Mouse (Mus musculus) lung, postnatal 0 days (tissue): Measurements from ENCODE around the gene Ccl22. TPM values are rescaled to one million over a fixed set of nuclear protein-coding genes. Genes with fewer than 3 reads are reported as not detected.

Experiments
- ATAC-seq: fragments of 200-750 bp; cut with Nextera tagmentation; 2 replicates; pipeline ENCODE4 v1.8.0; 2017; ENCODE audit warnings: moderate library complexity
- DNase-seq: peaks from one replicate; pipeline ENCODE4 v3.0.0-alpha.2; 2016; ENCODE audit warnings: low spot score
- H3K27ac ChIP-seq: fragments of 300-500 bp; sonication (generic); 2 replicates; pipeline ENCODE4 v1.5.1; 2014; ENCODE audit warnings: antibody characterized with exemption, mild to moderate bottlenecking, low read length, mixed read lengths
- H3K27me3 ChIP-seq: fragments of 300-500 bp; sonication (generic); replicated peaks from 2 replicates; pipeline ENCODE4 v1.6.1; 2014; ENCODE audit warnings: low read length, mixed read lengths; ENCODE audit not compliant: insufficient read depth
- H3K36me3 ChIP-seq: fragments of 300-500 bp; sonication (generic); 2 replicates; pipeline ENCODE4 v1.6.1; 2014; ENCODE audit warnings: low read length, mixed read lengths; ENCODE audit not compliant: insufficient read depth
- H3K4me1 ChIP-seq: fragments of 300-500 bp; sonication (generic); 2 replicates; pipeline ENCODE4 v1.6.1; 2014; ENCODE audit warnings: antibody characterized with exemption, low read depth, low read length, mixed read lengths; ENCODE audit not compliant: insufficient read depth
- H3K4me2 ChIP-seq: fragments of 300-500 bp; sonication (generic); replicated peaks from 2 replicates; pipeline ENCODE4 v1.6.1; 2014; ENCODE audit warnings: low read depth, mild to moderate bottlenecking, low read length, moderate library complexity, mixed read lengths
- H3K4me3 ChIP-seq: fragments of 300-500 bp; sonication (generic); 2 replicates; pipeline ENCODE4 v1.5.1; 2014; ENCODE audit warnings: low read depth, low read length
- H3K9ac ChIP-seq: fragments of 300-500 bp; sonication (generic); replicated peaks from 2 replicates; pipeline ENCODE4 v1.6.1; 2014; ENCODE audit warnings: low read depth, mild to moderate bottlenecking
- H3K9me3 ChIP-seq: fragments of 300-500 bp; sonication (generic); 2 replicates; pipeline ENCODE4 v1.6.1; 2016; ENCODE audit warnings: low read length, mixed read lengths
- CTCF ChIP-seq: IDR thresholded peaks from 2 replicates; pipeline ENCODE4 v1.5.1; 2016; ENCODE audit warnings: antibody characterized with exemption, mild to moderate bottlenecking
- EP300 ChIP-seq: IDR thresholded peaks from 2 replicates; pipeline ENCODE4 v1.6.1; 2016; ENCODE audit warnings: antibody characterized with exemption, mild to moderate bottlenecking, control low read depth
- WGBS: fragments of 180-500 bp; shearing (Covaris S2); extraction: QIAGEN DNeasy Blood & Tissue Kit; methylation state at CpG from one replicate; pipeline ENCODE4 v1.1.7; 2014; 5-methylcytosine and 5-hydroxymethylcytosine counted together
- polyA plus RNA-seq: library from polyadenylated mRNA; unstranded; fragments of >200 nt; fragmentation: Nextera tagmentation; extraction: Ambion mirVana; gene quantifications from 2 replicates; pipeline ENCODE4 v1.2.1, GENCODE M21; 2015

The Ccl22 gene
- polyA plus RNA-seq, 1 experiment from 2014 or later = 0.45 TPM

GRCm38 (mm10) chr8:94794782-94795181 lies 49.4 kb downstream of the Ccl22 start:
- WGBS = 93% methylated on average over 2 of the region's 2 CpGs
- no peaks in the 10 kb centered on the region for H3K9me3 ChIP-seq

GRCm38 (mm10) chr8:94800278-94800968 lies 55.0 kb downstream of the Ccl22 start:
- H3K4me3 ChIP-seq = no peak overlapping the region
- no peaks in the 10 kb centered on the region for H3K36me3 ChIP-seq
- H3K4me1 ChIP-seq = no peaks in the 10 kb centered on the region
- 55% methylated on average over 7 of the region's 7 CpGs for WGBS
- no peak overlapping the region for H3K27ac ChIP-seq
- no peak overlapping the region for H3K9ac ChIP-seq
- no peak overlapping the region for H3K4me2 ChIP-seq
- ATAC-seq (no peak; the same call in 1 of the 2 replicates), DNase-seq (peak; percentile 34)
- TF ChIP-seq EP300 = no peak
- no peak for TF ChIP-seq CTCF
- no peaks in the 10 kb centered on the region for H3K9me3 ChIP-seq
- H3K27me3 ChIP-seq = no peaks in the 10 kb centered on the region

More at GRCm38 (mm10) chr8:94794782-94795181, 49.4 kb downstream of the Ccl22 start:
- DNase-seq (no peak), ATAC-seq (no peak)
- Histone ChIP-seq H3K9ac (no peak overlapping the region), H3K27me3 (no peaks in the 10 kb centered on the region), H3K4me1 (no peaks in the 10 kb centered on the region), H3K27ac (no peak overlapping the region), H3K36me3 (no peaks in the 10 kb centered on the region), H3K4me3 (no peak overlapping the region), H3K4me2 (no peak overlapping the region)
- TF ChIP-seq CTCF = 0 out of 2 replicates have a peak, but pooled peaks have one; percentile 15
- TF ChIP-seq EP300 = no peak

Other genes with a start within 250 kb of the Ccl22 start
- 8.6 and 9.2 TPM in 2 replicates for gene Cpne2, start 212.6 kb upstream of the Ccl22 start, polyA plus RNA-seq
- gene Rspry1, start 143.7 kb upstream of the Ccl22 start, polyA plus RNA-seq = 19.4 and 21.3 TPM in 2 replicates
- gene Fam192a, start 143.6 kb upstream of the Ccl22 start, polyA plus RNA-seq = 40.9 and 47.7 TPM in 2 replicates
- 120 and 135 TPM in 2 replicates for gene Arl2bp, start 79.0 kb upstream of the Ccl22 start, polyA plus RNA-seq
- 22.8 and 29.1 TPM in 2 replicates for gene Pllp, start 49.3 kb upstream of the Ccl22 start, polyA plus RNA-seq
- 8.3 and 10.7 TPM in 2 replicates for gene Cx3cl1, start 26.4 kb downstream of the Ccl22 start, polyA plus RNA-seq
- 5.7 and 9.1 TPM in 2 replicates for gene Ccl17, start 64.9 kb downstream of the Ccl22 start, polyA plus RNA-seq
- gene Coq9, start 92.7 kb downstream of the Ccl22 start, polyA plus RNA-seq = 47.1 and 51.4 TPM in 2 replicates
- 66.7 and 74.5 TPM in 2 replicates for gene Ciapin1, start 92.8 kb downstream of the Ccl22 start, polyA plus RNA-seq
- gene Polr2c, start 111.9 kb downstream of the Ccl22 start, polyA plus RNA-seq = 98.4 and 103 TPM in 2 replicates
- 42.7 and 47.5 TPM in 2 replicates for gene Dok4, start 130.7 kb downstream of the Ccl22 start, polyA plus RNA-seq
- 14.6 and 17.2 TPM in 2 replicates for gene Ccdc102a, start 172.5 kb downstream of the Ccl22 start, polyA plus RNA-seq
- 0.19 and 0.31 TPM in 2 replicates for gene Adgrg5, start 178.1 kb downstream of the Ccl22 start, polyA plus RNA-seq
- gene Adgrg1, start 229.2 kb downstream of the Ccl22 start, polyA plus RNA-seq = 33.9 and 39.0 TPM in 2 replicates